Mouse (Mus musculus) naive thymus-derived CD4-positive, alpha-beta T cell, adult 2 months (primary cell): ENCODE results near the gene Grin2d.
"Not testable (repeated sequence)": the region's sequence is repeated elsewhere in the genome, so short reads cannot be mapped to it uniquely, and the experiment has no call there.

Experiments
- DNase-seq: peaks from one replicate; pipeline ENCODE4 v3.0.0-alpha.2; 2011; ENCODE audit warnings: low read depth

The Grin2d gene

GRCm38 (mm10) chr7:45878278-45878677 is at the start of gene Grin2d:
Gene Grin2d (minus strand): TSS chr7:45878378.
- not testable (repeated sequence) for DNase-seq

- peak; percentile 66 for DNase-seq
These were observed 46.2 kb upstream of the Grin2d start for GRCm38 (mm10) chr7:45924429-45924816.

GRCm38 (mm10) chr7:45923762-45924428 is 45.7 kb upstream of the Grin2d start, which contains the start of gene Ccdc114:
Gene Ccdc114 (plus strand): TSS chr7:45924072.
- DNase-seq: no peak

GRCm38 (mm10) chr7:45922928-45923761 is 45.0 kb upstream of the Grin2d start:
- peak; percentile 98 for DNase-seq

- DNase-seq: no peak
These were observed 43.9 kb upstream of the Grin2d start for GRCm38 (mm10) chr7:45921950-45922600.

GRCm38 (mm10) chr7:45921242-45921621 is 43.1 kb upstream of the Grin2d start, which contains the start of gene Emp3:
Gene Emp3 (minus strand): TSS chr7:45921404.
- DNase-seq: peak; percentile 75

- DNase-seq: peak; percentile 30
These were observed 42.5 kb upstream of the Grin2d start for GRCm38 (mm10) chr7:45920583-45921241.

GRCm38 (mm10) chr7:45919761-45920160 is 41.6 kb upstream of the Grin2d start:
- DNase-seq: no peak

- DNase-seq: peak; percentile 60
These were observed 41.0 kb upstream of the Grin2d start for GRCm38 (mm10) chr7:45919083-45919671.

- DNase-seq: no peak
These were observed 39.7 kb upstream of the Grin2d start for GRCm38 (mm10) chr7:45917926-45918325.

- no peak for DNase-seq
These were observed 39.0 kb upstream of the Grin2d start for GRCm38 (mm10) chr7:45917004-45917704.

- DNase-seq: peak; percentile 86
These were observed 38.2 kb upstream of the Grin2d start for GRCm38 (mm10) chr7:45916056-45917003.

- no peak for DNase-seq
These were observed 36.8 kb upstream of the Grin2d start for GRCm38 (mm10) chr7:45915011-45915410.

GRCm38 (mm10) chr7:45914067-45914466 is 35.9 kb upstream of the Grin2d start:
- no peak for DNase-seq

- DNase-seq: no peak
These were observed 31.0 kb upstream of the Grin2d start for GRCm38 (mm10) chr7:45909145-45909544.

- no peak for DNase-seq
These were observed 30.2 kb upstream of the Grin2d start for GRCm38 (mm10) chr7:45908384-45908783.

GRCm38 (mm10) chr7:45906622-45907021 is 28.4 kb upstream of the Grin2d start:
- no peak for DNase-seq

GRCm38 (mm10) chr7:45902481-45903002 is 24.4 kb upstream of the Grin2d start:
- no peak for DNase-seq

GRCm38 (mm10) chr7:45901562-45901961 is 23.4 kb upstream of the Grin2d start:
- DNase-seq: no peak

GRCm38 (mm10) chr7:45898125-45898524 is 19.9 kb upstream of the Grin2d start:
- DNase-seq: peak; percentile 85
